Mouse (Mus musculus): ENCODE results near the gene Ankrd23. TPM values are rescaled to one million over a fixed set of nuclear protein-coding genes. Genes with fewer than 3 reads are reported as not detected.
A peak's percentile ranks its signal among the peaks of the same experiment; 100 is the strongest.
"Not testable (repeated sequence)": the region's sequence is repeated elsewhere in the genome, so short reads cannot be mapped to it uniquely, and the experiment has no call there.

The Ankrd23 gene
- polyA plus RNA-seq (2012; rRNA removed) = 5.2 and 5.8 TPM in 2 replicates

GRCm38 (mm10) chr1:36536783-36537182, at the start of gene Ankrd23:
Gene Ankrd23 (minus strand): TSS chr1:36536883.
- not testable (repeated sequence) for H3K27me3 ChIP-seq (ENCODE audit: control insufficient read depth, insufficient read depth, low read length); H3K4me1 ChIP-seq (ENCODE audit: control insufficient read depth, insufficient read depth, insufficient read length, low read length); H3K27ac ChIP-seq (ENCODE audit: insufficient read depth, low read depth, low read length); H3K4me3 ChIP-seq (ENCODE audit: low read depth, low read length)
- H3K36me3 ChIP-seq (ENCODE audit: control insufficient read depth, insufficient read depth, low read length) = peaks cover 14% of the 10 kb centered on the region
- 94% methylated on average over 9 of the region's 9 CpGs for WGBS

DNA sequence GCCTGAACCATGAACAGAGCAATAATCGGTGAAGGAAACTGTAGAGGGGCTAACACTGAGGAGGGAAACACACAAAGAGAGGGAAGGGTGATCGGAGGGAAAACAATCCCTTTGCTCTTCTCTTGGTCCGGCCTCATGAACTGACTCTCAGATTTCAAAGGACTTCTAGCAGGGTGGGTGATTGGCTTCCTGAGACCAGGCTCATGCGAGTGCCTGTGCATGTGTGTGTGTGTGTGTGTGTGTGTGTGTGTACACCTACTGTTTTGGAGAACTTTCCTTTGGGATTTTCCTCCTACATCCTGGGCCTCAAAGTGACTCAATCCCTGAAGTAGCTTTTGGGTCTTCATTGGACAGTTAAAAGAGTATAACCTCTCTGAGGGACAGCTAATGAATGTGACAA, 49.6 kb upstream of the Ankrd23 start:
- H3K4me1 ChIP-seq (ENCODE audit: control insufficient read depth, insufficient read depth, insufficient read length, low read length) = peaks cover 13% of the 10 kb centered on the region
- no peak overlapping the region for H3K4me3 ChIP-seq (ENCODE audit: low read depth, low read length)
- no peak overlapping the region for H3K27ac ChIP-seq (ENCODE audit: insufficient read depth, low read depth, low read length)
- no peaks in the 10 kb centered on the region for H3K27me3 ChIP-seq (ENCODE audit: control insufficient read depth, insufficient read depth, low read length)
- TF ChIP-seq CTCF (IDR thresholded peaks at IDR 0.05; ENCODE audit: extremely low read depth, insufficient read length, insufficient replicate concordance, low read depth, low read length) (no peak), POLR2A (IDR thresholded peaks at IDR 0.05; ENCODE audit: low read depth, low read length) (no peak)
- no peaks in the 10 kb centered on the region for H3K36me3 ChIP-seq (ENCODE audit: control insufficient read depth, insufficient read depth, low read length)
- 90% methylated on average over 4 of the region's 4 CpGs for WGBS

- Histone ChIP-seq H3K4me3 (ENCODE audit: low read depth, low read length) (no peak overlapping the region), H3K27me3 (ENCODE audit: control insufficient read depth, insufficient read depth, low read length) (no peaks in the 10 kb centered on the region), H3K36me3 (ENCODE audit: control insufficient read depth, insufficient read depth, low read length) (no peaks in the 10 kb centered on the region), H3K4me1 (ENCODE audit: control insufficient read depth, insufficient read depth, insufficient read length, low read length) (peaks cover 15% of the 10 kb centered on the region), H3K27ac (ENCODE audit: insufficient read depth, low read depth, low read length) (no peak overlapping the region)
- WGBS = 66% methylated on average over 8 of the region's 8 CpGs
- TF ChIP-seq POLR2A (IDR thresholded peaks at IDR 0.05; ENCODE audit: low read depth, low read length) (no peak), CTCF (IDR thresholded peaks at IDR 0.05; ENCODE audit: extremely low read depth, insufficient read length, insufficient replicate concordance, low read depth, low read length) (no peak)
These were observed 46.9 kb upstream of the Ankrd23 start for GRCm38 (mm10) chr1:36583408-36584116.

- no peak overlapping the region for H3K4me3 ChIP-seq (ENCODE audit: low read depth, low read length)
- no peak overlapping the region for H3K27ac ChIP-seq (ENCODE audit: insufficient read depth, low read depth, low read length)
- TF ChIP-seq CTCF (IDR thresholded peaks at IDR 0.05; ENCODE audit: extremely low read depth, insufficient read length, insufficient replicate concordance, low read depth, low read length) = no peak
- TF ChIP-seq POLR2A (IDR thresholded peaks at IDR 0.05; ENCODE audit: low read depth, low read length) = no peak
- H3K27me3 ChIP-seq (ENCODE audit: control insufficient read depth, insufficient read depth, low read length) = no peaks in the 10 kb centered on the region
- H3K4me1 ChIP-seq (ENCODE audit: control insufficient read depth, insufficient read depth, insufficient read length, low read length) = peaks cover 27% of the 10 kb centered on the region
- WGBS = 88% methylated on average over 8 of the region's 8 CpGs
- H3K36me3 ChIP-seq (ENCODE audit: control insufficient read depth, insufficient read depth, low read length) = no peaks in the 10 kb centered on the region
These were observed 45.5 kb upstream of the Ankrd23 start for GRCm38 (mm10) chr1:36582211-36582610.

GRCm38 (mm10) chr1:36581260-36581659, 44.6 kb upstream of the Ankrd23 start:
- H3K27me3 ChIP-seq (ENCODE audit: control insufficient read depth, insufficient read depth, low read length) = no peaks in the 10 kb centered on the region
- TF ChIP-seq POLR2A (IDR thresholded peaks at IDR 0.05; ENCODE audit: low read depth, low read length) (no peak), CTCF (IDR thresholded peaks at IDR 0.05; ENCODE audit: extremely low read depth, insufficient read length, insufficient replicate concordance, low read depth, low read length) (no peak)
- peak overlapping the region; percentile 48; the same call in 1 of the 2 replicates for H3K27ac ChIP-seq (ENCODE audit: insufficient read depth, low read depth, low read length)
- WGBS = 74% methylated on average over 5 of the region's 5 CpGs
- H3K4me1 ChIP-seq (ENCODE audit: control insufficient read depth, insufficient read depth, insufficient read length, low read length) = peaks cover 34% of the 10 kb centered on the region
- no peak overlapping the region for H3K4me3 ChIP-seq (ENCODE audit: low read depth, low read length)
- no peaks in the 10 kb centered on the region for H3K36me3 ChIP-seq (ENCODE audit: control insufficient read depth, insufficient read depth, low read length)

DNA sequence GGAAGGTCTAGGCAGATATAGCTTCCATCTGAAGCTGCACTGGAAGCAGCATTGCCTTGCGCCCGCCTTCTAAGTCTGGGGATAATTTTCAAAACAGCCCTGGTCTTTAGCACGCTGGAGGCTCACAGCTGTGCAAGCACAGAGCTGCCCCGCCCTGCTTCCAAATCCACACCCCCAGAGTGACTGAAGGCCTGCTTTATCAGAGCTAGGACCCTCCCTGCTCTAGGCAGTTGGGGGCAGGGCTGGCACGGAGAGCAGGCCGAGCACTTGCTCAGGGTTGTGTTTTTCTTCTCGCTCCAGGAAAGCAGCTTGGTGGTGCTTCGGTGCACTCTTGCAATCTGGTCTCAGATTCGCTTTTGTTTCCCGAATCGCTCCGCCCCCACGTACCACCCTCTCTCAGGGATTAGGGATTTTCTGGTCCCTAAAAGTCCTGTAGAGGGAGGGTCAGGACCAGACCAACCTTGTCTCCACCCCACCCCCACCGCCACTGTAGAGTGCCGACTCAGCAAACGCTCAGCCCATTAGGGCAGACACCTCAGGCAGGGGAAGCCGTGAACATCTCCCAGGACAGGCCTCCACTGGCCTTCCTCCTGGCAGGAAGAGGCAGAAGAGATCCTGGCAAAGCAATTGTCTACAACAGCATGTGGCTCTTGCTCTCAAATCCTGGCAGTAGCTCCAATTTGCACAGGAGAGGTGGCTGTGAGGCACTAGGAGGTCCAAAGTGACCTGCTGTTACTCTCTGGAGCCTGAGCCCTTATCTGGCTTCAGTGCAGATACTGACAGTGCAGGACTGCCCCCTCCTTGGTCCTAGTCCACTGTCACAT, 43.9 kb upstream of the Ankrd23 start:
- Histone ChIP-seq H3K4me3 (ENCODE audit: low read depth, low read length) (peak overlapping the region; percentile 34), H3K27ac (ENCODE audit: insufficient read depth, low read depth, low read length) (peak overlapping the region; percentile 48), H3K4me1 (ENCODE audit: control insufficient read depth, insufficient read depth, insufficient read length, low read length) (peaks cover 34% of the 10 kb centered on the region), H3K36me3 (ENCODE audit: control insufficient read depth, insufficient read depth, low read length) (no peaks in the 10 kb centered on the region), H3K27me3 (ENCODE audit: control insufficient read depth, insufficient read depth, low read length) (no peaks in the 10 kb centered on the region)
- WGBS = 8% methylated on average over 17 of the region's 17 CpGs
- TF ChIP-seq CTCF (IDR thresholded peaks at IDR 0.05; ENCODE audit: extremely low read depth, insufficient read length, insufficient replicate concordance, low read depth, low read length) (no peak), POLR2A (IDR thresholded peaks at IDR 0.05; ENCODE audit: low read depth, low read length) (no peak)

- TF ChIP-seq CTCF (IDR thresholded peaks at IDR 0.05; ENCODE audit: extremely low read depth, insufficient read length, insufficient replicate concordance, low read depth, low read length) = no peak
- no peak for TF ChIP-seq POLR2A (IDR thresholded peaks at IDR 0.05; ENCODE audit: low read depth, low read length)
- Histone ChIP-seq H3K27ac (ENCODE audit: insufficient read depth, low read depth, low read length) (peak overlapping the region; percentile 48), H3K4me3 (ENCODE audit: low read depth, low read length) (no peak overlapping the region), H3K36me3 (ENCODE audit: control insufficient read depth, insufficient read depth, low read length) (no peaks in the 10 kb centered on the region), H3K27me3 (ENCODE audit: control insufficient read depth, insufficient read depth, low read length) (no peaks in the 10 kb centered on the region), H3K4me1 (ENCODE audit: control insufficient read depth, insufficient read depth, insufficient read length, low read length) (peaks cover 34% of the 10 kb centered on the region)
- WGBS = 17% methylated on average over 6 of the region's 6 CpGs
These were observed 43.3 kb upstream of the Ankrd23 start for GRCm38 (mm10) chr1:36579974-36580383.
